Mouse (Mus musculus): Measurements from ENCODE around the gene Atxn1.

The Atxn1 gene

DNA sequence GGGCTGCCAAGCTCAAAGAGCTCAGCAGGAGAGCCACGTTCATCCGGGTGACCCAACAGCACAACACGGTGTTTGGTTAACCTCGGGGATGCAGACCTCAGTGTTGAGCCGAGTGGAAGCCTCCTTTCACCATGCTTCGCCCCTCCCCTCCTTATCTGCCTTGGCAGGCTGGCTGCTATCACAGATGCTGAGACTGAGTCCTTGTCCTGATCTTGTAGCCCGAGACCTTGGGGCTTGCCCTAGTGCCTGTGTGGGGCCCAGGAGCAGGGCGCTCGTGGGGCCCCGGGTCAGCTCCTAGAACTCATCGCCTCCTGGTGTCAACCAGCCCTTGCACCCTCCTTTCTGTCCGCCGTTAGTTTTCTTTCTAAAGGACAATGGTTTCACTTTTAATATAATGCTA is 418.8 kb downstream of the Atxn1 start:
- DNase-seq = no peak

DNA sequence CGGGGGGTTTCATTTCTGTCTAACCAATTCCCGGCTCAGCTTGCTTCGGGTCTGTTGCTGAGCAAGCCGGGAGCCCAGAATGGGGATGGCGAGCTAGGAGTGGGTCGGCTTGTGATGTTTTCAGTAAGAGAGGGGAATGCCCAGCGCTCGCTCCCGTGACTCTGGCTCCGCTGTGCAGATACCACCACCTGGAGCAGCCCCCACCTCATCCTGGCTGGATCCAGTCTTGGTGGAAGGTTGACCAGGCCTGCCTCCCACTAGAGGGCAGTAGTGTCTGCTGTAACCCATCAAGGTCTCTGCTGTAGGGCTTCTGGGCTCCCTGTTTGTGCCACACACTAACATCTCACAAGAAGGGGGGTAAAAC is 425.6 kb downstream of the Atxn1 start:
- DNase-seq = peak; percentile 86

DNA sequence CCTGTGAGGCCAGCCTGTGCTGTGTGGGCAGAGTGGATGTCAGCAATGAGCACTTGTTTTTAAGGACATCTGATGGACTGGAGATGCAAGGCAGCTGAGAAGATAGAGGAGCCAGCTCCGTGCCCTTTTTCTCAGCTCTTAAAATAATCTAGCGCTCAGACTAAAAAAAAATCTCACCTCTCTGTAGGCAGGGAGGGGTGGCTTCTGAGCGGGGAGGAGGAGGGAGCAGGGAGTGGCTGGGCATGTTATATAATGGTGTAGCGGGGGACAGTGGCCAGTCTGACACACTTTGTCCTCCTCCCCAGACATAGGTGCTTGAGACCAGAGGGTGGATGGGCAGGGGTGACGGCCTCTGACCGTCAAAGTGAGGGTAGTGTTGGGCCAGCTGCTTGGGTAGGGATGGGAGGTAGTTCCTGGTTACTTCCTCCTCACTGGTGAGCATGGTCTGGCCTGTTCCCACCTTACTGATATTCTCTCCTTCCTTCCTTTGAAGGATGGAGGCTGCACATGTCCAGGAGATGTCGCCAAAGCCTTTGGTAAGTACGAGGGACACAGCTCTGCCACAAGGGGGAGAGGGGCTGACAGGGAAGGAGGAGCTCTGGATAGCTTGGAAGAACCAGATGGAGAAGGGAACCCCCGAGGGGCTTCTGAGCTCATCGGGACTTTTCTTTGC is 426.1 kb downstream of the Atxn1 start:
- peak; percentile 83 for DNase-seq

DNA sequence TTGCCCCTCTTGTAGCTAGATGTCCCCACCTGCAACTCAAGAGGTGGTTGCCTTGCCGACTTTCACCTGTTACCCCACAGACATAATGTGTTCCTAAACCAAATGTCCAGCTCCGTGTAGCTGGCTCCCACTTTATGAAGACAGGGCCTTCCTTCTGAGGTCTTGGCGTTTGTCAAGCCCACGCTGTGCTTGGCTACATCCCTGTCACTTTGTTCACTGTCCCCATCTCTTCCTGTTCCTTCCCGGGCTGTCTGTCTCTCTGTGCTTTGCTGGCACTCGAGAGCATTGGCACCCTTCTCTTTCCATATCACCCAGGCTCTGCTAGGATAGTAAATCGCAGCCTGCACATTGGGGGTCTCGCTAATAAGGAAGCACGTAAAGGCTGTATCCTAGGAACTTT is 426.7 kb downstream of the Atxn1 start:
- DNase-seq = no peak

DNA sequence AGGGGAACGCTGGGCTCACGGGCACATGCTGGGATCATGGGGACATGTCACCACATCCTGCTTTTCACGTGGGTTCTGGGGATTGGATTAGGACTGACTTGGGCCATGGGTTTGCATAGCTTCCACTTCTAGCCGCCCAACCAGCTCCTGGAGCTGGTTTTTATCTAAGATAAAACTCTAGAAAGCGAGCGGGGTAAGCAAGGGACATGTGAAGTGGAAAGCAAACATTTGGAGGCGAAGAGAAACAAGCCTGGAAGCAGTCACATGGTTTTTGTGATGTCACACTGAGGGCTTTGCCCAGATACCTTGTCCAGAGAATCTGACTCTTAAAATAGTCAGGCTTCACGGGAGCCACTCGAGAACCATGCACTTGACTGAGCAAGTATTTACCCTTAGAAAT is 427.7 kb downstream of the Atxn1 start:
- DNase-seq = no peak

DNA sequence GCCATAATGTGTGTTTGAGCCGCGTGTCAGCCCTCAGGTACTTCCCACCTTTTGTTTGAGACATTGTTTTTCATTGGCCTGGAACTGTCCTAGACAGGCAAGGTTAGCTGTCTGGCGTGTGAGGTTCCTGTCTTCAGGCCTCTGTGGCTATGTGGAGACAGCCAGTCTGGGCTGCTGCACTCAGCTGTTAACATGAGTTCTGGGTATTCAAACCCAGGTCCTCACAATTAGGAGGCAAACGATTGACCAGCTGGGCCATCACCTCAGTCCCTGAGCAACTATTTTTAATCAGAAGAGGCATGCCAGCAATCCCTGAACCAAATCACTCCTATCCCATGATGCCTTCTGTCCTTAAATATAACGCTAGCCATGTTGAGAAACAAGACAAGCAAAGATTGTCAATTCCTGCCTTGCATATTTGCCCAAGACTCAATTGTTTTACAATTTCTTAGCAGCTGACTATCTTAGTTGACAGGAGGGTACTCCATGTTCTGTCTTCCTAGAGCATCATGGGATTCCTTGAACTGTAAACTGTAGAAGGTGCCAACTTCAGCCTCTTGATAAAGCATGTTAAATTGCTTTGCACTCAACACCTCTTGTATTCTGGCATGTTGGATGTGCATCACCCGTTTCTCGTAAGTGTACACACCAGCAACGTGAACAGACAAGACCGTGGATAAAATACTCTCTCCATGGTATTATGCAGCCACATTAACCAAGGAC is 428.9 kb downstream of the Atxn1 start:
- DNase-seq = no peak

DNA sequence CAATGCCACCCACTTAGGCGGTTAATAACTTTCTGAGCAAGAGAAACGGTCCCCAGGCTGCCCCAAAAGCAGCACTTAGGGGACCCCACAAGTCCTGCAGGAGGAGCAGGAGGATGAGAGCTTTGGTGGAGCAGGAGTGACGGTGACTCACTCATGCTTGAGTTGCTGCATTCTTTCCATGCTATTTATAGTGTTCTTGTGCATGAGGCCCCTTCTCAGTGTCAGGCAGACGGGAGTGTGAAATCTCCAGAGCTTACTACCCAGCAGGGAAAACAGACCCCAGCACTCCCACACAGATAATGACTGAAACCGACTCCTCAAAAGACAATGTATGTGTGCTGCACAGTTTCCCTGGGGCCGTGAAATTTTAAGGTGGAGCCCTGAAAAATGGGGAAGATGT is 434.1 kb downstream of the Atxn1 start:
- no peak for DNase-seq

DNA sequence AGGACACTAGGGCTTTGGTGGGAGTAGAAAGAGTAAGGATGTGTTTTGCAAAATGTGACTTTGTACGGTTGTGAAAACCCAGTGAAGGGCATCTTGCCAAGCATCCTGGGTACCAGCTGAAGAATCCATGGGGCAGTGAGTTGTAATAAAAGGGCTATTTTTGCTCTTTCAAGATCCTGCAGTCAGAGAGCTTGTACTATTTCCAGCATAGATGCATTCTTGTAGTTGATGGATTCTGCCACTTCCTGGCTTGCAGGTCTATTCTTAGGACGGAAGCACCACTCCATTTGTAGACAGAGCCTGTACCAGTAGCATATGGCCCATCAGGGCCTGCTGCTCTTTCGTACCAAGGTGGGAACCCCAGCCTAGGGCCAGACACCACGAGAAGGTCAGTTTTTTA is 436.0 kb downstream of the Atxn1 start:
- DNase-seq = peak; percentile 35

DNA sequence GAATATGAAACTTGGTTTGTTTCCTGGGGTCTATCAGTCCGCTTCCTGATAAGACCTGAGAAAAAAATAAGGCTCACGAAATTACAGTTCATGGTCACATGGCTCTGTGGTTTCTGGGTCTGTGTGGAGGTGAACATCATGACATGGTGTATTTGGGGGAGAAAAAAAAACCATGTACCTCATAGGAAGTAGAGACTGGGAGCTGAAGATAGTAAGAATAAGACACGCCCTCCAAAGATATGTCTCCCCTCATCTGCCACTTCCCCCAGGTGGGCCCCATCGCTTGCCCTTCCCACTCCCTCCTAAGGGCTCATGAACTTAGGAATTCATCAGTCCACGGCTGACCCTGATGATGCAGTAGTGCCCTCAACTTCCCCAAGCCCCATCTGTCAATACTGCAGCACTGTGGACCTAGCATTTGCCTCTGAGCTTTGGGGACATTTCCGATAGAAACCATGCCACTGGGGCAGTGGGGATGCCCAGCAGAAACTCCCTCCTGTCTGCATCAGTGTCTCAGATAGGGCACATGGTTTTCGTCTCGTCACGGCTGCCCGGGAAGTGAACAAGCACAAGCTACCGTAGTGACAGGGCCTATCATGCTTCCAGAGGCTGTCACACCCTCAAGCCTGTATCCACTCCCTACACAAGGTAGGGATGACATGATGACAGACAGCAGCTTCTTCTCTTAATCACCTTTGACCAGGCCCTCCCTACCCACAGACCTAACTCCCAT is 437.4 kb downstream of the Atxn1 start:
- no peak for DNase-seq

DNA sequence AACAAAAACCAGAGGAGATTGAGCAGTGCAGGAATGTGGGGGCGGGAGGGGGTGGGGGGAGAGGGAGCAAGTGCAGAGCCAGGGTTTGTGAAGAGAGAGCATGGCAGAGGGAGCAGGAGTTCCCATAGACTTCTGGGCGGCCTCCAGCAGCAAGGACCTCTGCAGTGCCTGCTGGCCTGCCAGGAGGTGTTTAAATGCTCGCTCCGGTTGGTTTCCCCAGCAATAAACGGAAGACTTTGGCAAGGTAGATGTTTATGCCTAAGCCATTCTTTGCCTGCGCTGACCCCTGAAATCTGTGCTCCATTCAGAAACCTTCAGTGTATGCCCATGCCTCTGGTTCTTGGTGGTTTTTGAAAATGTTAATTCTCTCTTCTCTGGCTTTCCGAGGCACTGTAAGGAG is 438.6 kb downstream of the Atxn1 start:
- DNase-seq = peak; percentile 49

DNA sequence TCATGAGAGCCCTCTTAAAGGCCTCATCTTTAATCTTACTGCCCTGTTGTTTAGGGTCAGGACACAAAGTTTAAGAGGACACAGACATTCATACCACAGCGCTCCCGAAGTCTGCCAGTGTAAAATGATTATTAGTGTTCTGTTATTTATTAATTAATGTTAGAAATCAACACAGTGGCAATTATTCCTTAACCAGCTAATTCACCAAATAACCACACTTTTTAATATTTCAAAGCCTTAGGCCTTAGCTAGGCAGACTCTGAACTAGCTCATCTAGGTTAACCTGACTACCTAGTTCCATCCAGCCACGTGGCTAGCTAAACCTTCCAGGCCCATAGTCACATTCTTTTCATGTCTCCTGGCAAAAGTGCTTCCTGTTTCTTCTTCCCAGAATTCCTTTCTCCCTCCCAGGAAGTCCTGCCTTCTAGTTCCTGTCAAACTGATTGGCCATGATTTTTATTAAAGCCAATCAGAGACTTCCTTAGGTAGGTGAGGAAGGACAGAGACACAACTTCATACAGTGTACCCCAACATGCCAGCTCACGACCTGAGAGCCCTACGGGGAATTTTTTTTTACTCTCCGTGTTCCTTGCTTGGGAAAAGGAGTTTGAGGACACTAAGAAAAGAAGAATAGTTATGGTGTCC is 439.9 kb downstream of the Atxn1 start:
- no peak for DNase-seq

DNA sequence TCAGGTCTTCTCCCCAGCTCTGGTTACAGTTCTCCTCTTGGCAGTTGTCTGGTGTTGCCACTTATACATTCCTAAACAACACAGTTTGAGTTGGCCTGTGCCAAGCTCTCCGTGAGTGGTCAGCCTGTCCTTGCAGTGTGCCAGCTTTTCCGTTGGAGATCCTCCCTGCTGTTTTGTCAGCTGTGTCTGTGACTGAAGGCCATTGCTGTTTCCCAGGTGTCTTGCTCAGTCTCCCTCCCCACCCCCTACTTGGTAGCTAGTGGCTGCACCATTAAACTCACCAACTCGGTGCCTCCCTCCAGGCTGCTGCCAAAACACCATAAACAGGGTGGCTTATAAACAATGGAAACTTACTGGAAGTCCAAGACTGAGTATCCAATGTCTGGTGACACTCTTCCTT is 440.5 kb downstream of the Atxn1 start:
- DNase-seq = peak; percentile 66

DNA sequence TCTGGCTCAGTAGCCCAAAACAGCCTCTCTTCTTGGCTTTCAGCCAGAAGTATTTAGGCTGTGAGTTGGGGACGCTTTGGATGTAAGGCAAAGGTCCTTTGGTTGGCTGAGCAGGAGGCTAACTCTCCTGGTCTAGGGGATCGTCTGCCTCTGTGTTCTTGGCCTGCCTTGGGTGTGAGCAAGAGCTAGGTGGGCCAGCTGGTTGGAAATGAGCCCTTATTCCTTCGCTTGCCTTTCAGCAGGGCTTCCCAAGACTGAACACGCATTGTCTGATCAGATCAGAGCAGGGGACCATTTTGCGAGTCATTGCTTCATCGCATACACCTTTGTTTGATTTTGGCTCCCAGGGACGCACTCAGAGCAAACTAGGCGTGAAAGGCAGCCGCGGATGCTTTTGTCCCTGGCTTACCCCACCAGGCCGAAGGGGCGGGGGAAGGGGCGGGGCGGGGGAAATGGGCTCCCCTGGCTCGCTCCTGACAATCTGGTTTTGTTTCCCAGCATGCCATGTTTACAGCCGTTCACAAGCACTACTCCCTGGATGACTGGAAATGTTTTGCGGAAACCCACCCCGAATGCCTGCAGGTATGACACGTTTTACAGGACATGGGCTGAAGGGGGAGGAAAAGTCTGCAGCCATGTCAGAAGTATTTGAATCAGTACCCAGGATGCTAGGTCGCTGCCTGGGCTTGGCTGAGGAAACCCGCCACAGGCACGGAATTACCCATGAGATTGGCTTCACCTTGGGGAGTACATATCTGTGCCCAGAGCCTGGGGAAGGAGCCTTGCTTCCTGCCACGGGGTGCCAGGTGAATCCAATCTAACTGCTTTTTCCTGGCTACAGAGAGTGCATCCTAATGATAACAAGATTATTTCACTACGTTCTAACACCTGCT is 448.1 kb downstream of the Atxn1 start:
- no peak for DNase-seq

DNA sequence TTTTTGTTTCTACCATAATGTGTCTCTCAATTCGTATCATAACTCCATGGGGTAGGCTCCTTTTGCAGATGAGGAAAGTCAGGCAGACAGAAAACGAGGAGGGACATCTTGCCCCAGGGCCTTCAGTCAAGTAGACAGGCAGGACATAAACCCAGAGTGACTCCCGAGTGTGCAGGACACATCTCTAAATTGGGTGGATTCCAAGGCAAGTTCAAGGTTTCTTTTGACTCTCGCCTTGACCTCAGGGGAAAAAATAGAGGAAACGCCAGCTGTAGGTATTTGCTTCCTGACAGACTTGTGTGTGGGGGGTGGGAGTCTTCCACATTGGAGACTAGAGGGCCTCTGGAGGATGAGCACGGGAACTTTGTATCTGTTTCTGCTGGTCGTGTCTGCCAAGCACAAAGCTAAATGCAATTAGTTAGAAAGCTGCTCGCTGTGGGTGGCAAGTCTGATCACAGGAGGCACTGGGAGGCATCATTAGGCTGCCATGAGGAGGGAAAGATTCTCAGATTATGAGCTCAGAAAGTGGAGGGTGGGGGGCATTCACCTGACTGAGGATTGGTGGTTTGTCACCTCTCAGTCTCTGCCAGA is 449.9 kb downstream of the Atxn1 start:
- no peak for DNase-seq

DNA sequence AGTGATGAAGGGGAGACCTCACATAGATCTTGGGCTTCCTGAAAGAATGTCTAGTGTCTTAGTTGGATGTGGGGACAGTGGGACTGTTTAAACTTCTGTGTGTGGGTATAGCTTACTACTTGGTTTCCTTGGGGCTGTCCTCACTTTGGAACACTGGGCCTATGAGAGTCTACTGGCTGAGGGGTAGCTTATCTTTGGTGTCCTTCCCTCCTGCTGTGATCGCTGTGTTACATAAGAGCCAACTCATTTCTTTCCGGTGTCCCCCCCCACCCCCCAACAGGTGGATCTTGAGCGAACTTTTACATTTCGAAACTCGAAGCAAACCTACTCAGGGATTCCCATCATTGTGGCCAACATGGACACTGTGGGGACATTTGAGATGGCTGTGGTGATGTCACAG is 450.7 kb downstream of the Atxn1 start:
- no peak for DNase-seq

DNA sequence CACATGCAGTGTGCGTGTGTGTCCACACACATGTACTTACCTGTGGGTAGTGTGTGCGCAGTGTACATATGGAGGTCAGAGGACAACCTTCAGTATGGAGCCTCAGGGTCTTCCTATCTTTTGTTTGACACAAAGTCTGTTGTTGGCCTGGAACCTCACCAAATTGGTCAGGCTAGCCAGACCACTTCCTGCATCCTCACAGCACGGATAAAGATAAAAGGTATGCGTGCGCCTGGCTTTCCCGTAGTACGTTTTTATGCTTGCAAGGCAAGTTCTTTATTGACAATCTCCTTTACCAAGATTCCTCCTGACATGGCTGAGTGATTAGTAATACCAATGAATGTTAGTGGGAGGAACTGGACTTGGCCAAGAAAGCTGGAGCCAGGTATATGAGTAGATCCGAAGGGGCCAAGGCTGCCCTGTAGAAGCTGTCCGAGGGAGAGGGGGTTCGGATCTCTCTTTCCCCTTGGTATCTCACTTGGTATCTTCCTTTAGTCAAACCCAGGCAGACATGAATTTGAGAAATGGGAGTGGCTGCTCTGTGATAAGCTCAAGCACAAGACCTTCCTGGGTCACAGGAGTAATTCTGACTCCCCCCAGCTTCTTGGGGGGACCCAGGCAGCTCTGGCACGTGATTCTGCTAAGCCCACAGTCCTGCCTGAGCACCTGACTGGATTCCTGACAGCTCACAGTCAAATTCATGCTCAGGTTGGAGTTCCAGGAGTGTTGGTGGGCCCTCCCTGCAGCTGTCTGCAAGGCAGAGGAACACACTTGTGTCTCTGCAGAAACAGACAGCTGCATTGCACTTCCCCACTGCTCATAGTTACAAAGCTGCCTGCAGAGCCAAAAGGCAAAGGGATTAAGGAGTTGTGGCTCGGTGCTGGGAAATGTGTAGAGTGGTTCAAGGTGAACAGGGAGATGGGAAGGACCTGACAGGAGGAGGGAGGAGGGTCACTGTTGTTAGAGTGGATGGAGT is 451.5 kb downstream of the Atxn1 start:
- no peak for DNase-seq

DNA sequence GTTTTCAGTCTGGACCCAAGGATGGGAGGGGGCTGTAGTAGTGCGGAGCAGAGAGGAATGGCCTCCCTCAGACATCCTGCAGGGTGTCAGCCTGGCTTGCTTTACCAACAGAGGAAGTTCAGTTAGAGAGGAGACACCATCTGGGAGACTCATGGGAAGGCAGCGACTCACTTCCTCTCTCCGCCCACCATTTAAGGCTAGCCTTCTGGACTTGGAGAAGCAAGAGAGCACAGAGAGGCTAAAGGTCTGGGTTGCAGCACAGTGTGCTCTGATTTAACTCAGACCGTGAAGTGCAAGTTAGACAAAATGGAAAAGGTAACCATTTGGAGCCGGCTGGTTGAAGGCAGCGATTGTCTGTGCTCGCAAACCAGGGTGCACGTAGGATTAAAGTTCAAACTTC is 452.3 kb downstream of the Atxn1 start:
- no peak for DNase-seq

DNA sequence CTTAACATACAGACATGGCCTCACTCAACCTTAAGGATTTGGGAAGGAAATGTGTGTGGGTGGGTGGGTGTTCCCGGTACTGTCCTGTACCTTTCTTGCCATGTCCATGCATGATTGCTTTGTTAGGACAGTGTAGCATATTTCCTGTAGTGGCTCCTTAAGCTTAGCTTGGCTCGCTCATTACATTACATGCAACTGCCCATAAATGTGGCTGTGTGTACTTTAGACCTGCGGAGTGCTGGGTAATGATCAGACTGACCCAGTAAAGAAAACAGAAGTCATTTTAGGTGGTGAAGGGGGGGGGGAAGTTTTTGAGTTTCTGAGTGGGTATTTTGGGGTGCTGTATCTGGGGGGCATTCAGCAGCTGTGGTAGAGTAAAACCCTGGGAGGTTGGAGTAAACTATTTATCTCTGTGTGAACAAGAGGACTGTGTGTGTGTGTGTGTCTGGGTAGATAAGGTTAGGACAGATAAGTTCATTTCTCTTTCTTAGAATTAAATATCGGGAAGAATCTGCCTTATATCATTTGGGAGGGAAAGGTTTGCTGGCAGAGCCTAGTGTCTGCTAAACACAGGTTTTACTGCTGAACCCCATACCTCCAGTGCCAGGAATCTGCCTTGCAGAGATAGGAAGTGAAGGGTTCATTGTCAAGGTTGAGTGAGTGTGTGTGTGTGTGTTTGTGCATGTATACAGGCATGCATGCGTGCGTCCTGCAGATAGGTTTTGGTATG is 452.9 kb downstream of the Atxn1 start:
- DNase-seq = no peak

DNA sequence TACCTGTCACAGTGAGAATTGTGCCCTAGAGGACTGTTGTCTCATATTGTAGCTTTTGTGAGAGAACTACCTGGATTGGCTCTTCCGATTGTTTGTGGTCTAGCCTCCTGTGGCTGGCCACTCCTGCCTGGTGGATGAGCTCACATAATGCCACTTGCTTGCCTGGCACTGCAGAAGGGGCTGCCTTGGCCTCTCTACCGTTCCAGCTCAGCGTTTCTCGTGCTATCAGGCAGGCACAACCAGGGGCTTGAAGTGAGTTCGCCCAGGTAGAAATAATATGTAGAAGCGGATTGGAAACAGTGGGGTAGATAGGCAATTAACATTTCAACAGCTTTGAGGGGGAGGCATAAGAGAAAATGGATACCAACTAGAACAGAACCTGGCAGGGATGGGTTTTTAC is 455.4 kb downstream of the Atxn1 start:
- DNase-seq = no peak

DNA sequence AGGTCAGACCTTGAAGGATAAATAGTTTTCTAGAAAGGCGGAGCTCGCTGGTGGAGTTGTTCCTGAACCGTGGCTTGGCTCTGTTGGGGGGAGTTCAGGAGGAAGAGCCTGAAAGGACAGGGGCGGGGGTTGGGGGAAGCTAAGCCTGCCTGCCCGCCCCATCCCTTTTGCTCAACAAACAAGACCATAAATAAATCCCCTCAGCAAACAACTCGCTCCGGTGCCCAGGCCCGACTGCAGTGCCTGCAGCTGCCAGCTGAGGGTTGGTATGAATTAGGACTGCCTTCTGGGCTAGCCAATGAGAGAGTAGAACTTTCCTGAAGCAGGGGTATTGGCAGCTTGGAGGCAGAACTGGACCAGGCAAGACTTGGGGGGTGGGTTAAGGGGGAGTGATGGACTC is 456.3 kb downstream of the Atxn1 start:
- DNase-seq = peak; percentile 55
